Mouse (Mus musculus): Measurements from ENCODE around the gene Tcn2. TPM values are rescaled to one million over a fixed set of nuclear protein-coding genes. Genes with fewer than 3 reads are reported as not detected.

The Tcn2 gene
- polyA plus RNA-seq, 1 experiment from 2014 or later: 28.6 TPM

- no peak within 1 kb of the TSS for H3K27ac ChIP-seq (replicated peaks)
- WGBS (ENCODE audit: insufficient replicate concordance): 6% methylated on average over 46 of the region's 46 CpGs
- peak within 1 kb of the TSS; percentile 73 for H3K4me2 ChIP-seq
- H3K4me3 ChIP-seq (replicated peaks): peak within 1 kb of the TSS; percentile 50
- H3K27me3 ChIP-seq: no peaks in the 10 kb centered on the region; the same call in 1 of the 2 replicates
- ATAC-seq (ENCODE audit: insufficient read depth): peak; percentile 87
- 0 out of 2 replicates have a peak within 1 kb of the TSS, but pooled peaks have one; percentile 21 for H3K9ac ChIP-seq
- peaks cover 13% of the 10 kb centered on the region for H3K4me1 ChIP-seq (replicated peaks)
- H3K9me3 ChIP-seq (replicated peaks): no peaks in the 10 kb centered on the region
- H3K36me3 ChIP-seq (replicated peaks): no peaks in the 10 kb centered on the region
These were observed 37.3 kb downstream of the Tcn2 start, which contains the start of the genes 4921536K21Rik and Dusp18 for GRCm38 (mm10) chr11:3894406-3895281. TSS of gene 4921536K21Rik (minus strand) at chr11:3895098. TSS of gene Dusp18 (plus strand) at chr11:3895240.

- H3K4me1 ChIP-seq (replicated peaks): peaks cover 13% of the 10 kb centered on the region
- H3K27ac ChIP-seq (replicated peaks): no peak overlapping the region
- H3K9ac ChIP-seq: no peak overlapping the region
- ATAC-seq (ENCODE audit: insufficient read depth): no peak
- 56% methylated on average over 6 of the region's 6 CpGs for WGBS (ENCODE audit: insufficient replicate concordance)
- H3K36me3 ChIP-seq (replicated peaks): no peaks in the 10 kb centered on the region
- H3K4me3 ChIP-seq (replicated peaks): no peak overlapping the region
- no peaks in the 10 kb centered on the region for H3K9me3 ChIP-seq (replicated peaks)
- H3K27me3 ChIP-seq: no peaks in the 10 kb centered on the region; the same call in 1 of the 2 replicates
- H3K4me2 ChIP-seq: no peak overlapping the region
These were observed 38.0 kb downstream of the Tcn2 start for GRCm38 (mm10) chr11:3893970-3894369.

- WGBS (ENCODE audit: insufficient replicate concordance): 34% methylated on average over 5 of the region's 5 CpGs
- peaks cover 12% of the 10 kb centered on the region for H3K27me3 ChIP-seq
- H3K9me3 ChIP-seq (replicated peaks): no peaks in the 10 kb centered on the region
- peaks cover 16% of the 10 kb centered on the region for H3K4me1 ChIP-seq (replicated peaks)
- H3K4me3 ChIP-seq (replicated peaks): no peak overlapping the region
- H3K27ac ChIP-seq (replicated peaks): no peak overlapping the region
- peak; percentile 80 for ATAC-seq (ENCODE audit: insufficient read depth)
- no peaks in the 10 kb centered on the region for H3K36me3 ChIP-seq (replicated peaks)
- no peak overlapping the region for H3K9ac ChIP-seq
- H3K4me2 ChIP-seq: no peak overlapping the region; the same call in 1 of the 2 replicates
These were observed 44.6 kb downstream of the Tcn2 start for GRCm38 (mm10) chr11:3887331-3887730.

- no peak overlapping the region for H3K27ac ChIP-seq (replicated peaks)
- H3K9ac ChIP-seq: no peak overlapping the region
- peaks cover 24% of the 10 kb centered on the region for H3K27me3 ChIP-seq
- 63% methylated on average over 3 of the region's 3 CpGs for WGBS (ENCODE audit: insufficient replicate concordance)
- no peaks in the 10 kb centered on the region for H3K36me3 ChIP-seq (replicated peaks)
- H3K9me3 ChIP-seq (replicated peaks): no peaks in the 10 kb centered on the region
- H3K4me2 ChIP-seq: no peak overlapping the region
- ATAC-seq (ENCODE audit: insufficient read depth): no peak
- H3K4me1 ChIP-seq (replicated peaks): peaks cover 16% of the 10 kb centered on the region
- no peak overlapping the region for H3K4me3 ChIP-seq (replicated peaks)
These were observed 48.2 kb downstream of the Tcn2 start for GRCm38 (mm10) chr11:3883711-3884110.

GRCm38 (mm10) chr11:3879836-3880235 is 52.1 kb downstream of the Tcn2 start:
- 36% methylated on average over 2 of the region's 2 CpGs for WGBS (ENCODE audit: insufficient replicate concordance)
- Histone ChIP-seq H3K27me3 (peaks cover 21% of the 10 kb centered on the region), H3K4me1 (replicated peaks) (no peaks in the 10 kb centered on the region), H3K27ac (replicated peaks) (no peak overlapping the region), H3K9me3 (replicated peaks) (no peaks in the 10 kb centered on the region), H3K36me3 (replicated peaks) (no peaks in the 10 kb centered on the region), H3K9ac (no peak overlapping the region), H3K4me3 (replicated peaks) (no peak overlapping the region), H3K4me2 (no peak overlapping the region)
- no peak for ATAC-seq (ENCODE audit: insufficient read depth)

- Histone ChIP-seq H3K4me2 (no peak overlapping the region), H3K36me3 (replicated peaks) (no peaks in the 10 kb centered on the region), H3K4me3 (replicated peaks) (no peak overlapping the region), H3K27me3 (peaks cover 21% of the 10 kb centered on the region), H3K27ac (replicated peaks) (no peak overlapping the region), H3K9me3 (replicated peaks) (no peaks in the 10 kb centered on the region), H3K9ac (no peak overlapping the region), H3K4me1 (replicated peaks) (no peaks in the 10 kb centered on the region)
- no peak for ATAC-seq (ENCODE audit: insufficient read depth)
- 54% methylated on average over 7 of the region's 7 CpGs for WGBS (ENCODE audit: insufficient replicate concordance)
These were observed 53.3 kb downstream of the Tcn2 start for GRCm38 (mm10) chr11:3878660-3879059.

GRCm38 (mm10) chr11:3876419-3876818 is 55.5 kb downstream of the Tcn2 start:
- 50% methylated on average over 6 of the region's 6 CpGs for WGBS (ENCODE audit: insufficient replicate concordance)
- no peaks in the 10 kb centered on the region for H3K9me3 ChIP-seq (replicated peaks)
- H3K4me2 ChIP-seq: no peak overlapping the region
- no peaks in the 10 kb centered on the region for H3K4me1 ChIP-seq (replicated peaks)
- H3K36me3 ChIP-seq (replicated peaks): no peaks in the 10 kb centered on the region
- no peak overlapping the region for H3K9ac ChIP-seq
- no peak for ATAC-seq (ENCODE audit: insufficient read depth)
- H3K27ac ChIP-seq (replicated peaks): no peak overlapping the region
- H3K4me3 ChIP-seq (replicated peaks): no peak overlapping the region
- H3K27me3 ChIP-seq: peaks cover 7% of the 10 kb centered on the region

Other genes with a start within 250 kb of the Tcn2 start
- gene Osbp2, start 68.3 kb downstream of the Tcn2 start, polyA plus RNA-seq (2015; fragmentation: Nextera tagmentation; extraction: Ambion mirVana): 0.09 TPM in 2 replicates
- gene 4921536K21Rik, start 37.1 kb downstream of the Tcn2 start, polyA plus RNA-seq (2015; fragmentation: Nextera tagmentation; extraction: Ambion mirVana): not detected in 2 replicates
- 0.13 and 0.38 TPM in 2 replicates for gene Dusp18, start 36.9 kb downstream of the Tcn2 start, polyA plus RNA-seq (2015; fragmentation: Nextera tagmentation; extraction: Ambion mirVana)
- 0.43 and 0.44 TPM in 2 replicates for gene Slc35e4, start 17.5 kb downstream of the Tcn2 start, polyA plus RNA-seq (2015; fragmentation: Nextera tagmentation; extraction: Ambion mirVana)
- gene Pes1, start 31.8 kb upstream of the Tcn2 start, polyA plus RNA-seq (2015; fragmentation: Nextera tagmentation; extraction: Ambion mirVana): 36.5 and 37.2 TPM in 2 replicates
- 0.17 TPM in 1 of 2 replicates, not detected in the other for gene 4930556J24Rik, start 44.6 kb upstream of the Tcn2 start, polyA plus RNA-seq (2015; fragmentation: Nextera tagmentation; extraction: Ambion mirVana)
- 1.6 and 2.1 TPM in 2 replicates for gene Gal3st1, start 51.5 kb upstream of the Tcn2 start, polyA plus RNA-seq (2015; fragmentation: Nextera tagmentation; extraction: Ambion mirVana)
- gene Sec14l4, start 99.3 kb upstream of the Tcn2 start, polyA plus RNA-seq (2015; fragmentation: Nextera tagmentation; extraction: Ambion mirVana): 3.6 and 5.1 TPM in 2 replicates
- not detected in 2 replicates for gene Sec14l3, start 132.7 kb upstream of the Tcn2 start, polyA plus RNA-seq (2015; fragmentation: Nextera tagmentation; extraction: Ambion mirVana)
- 20.4 and 23.2 TPM in 2 replicates for gene Mtfp1, start 163.3 kb upstream of the Tcn2 start, polyA plus RNA-seq (2015; fragmentation: Nextera tagmentation; extraction: Ambion mirVana)
- gene Sec14l2, start 191.3 kb upstream of the Tcn2 start, polyA plus RNA-seq (2015; fragmentation: Nextera tagmentation; extraction: Ambion mirVana): 9.1 and 11.0 TPM in 2 replicates
- gene Rnf215, start 203.0 kb upstream of the Tcn2 start, polyA plus RNA-seq (2015; fragmentation: Nextera tagmentation; extraction: Ambion mirVana): 5.0 and 5.9 TPM in 2 replicates
- 0.47 and 0.76 TPM in 2 replicates for gene Ccdc157, start 228.1 kb upstream of the Tcn2 start, polyA plus RNA-seq (2015; fragmentation: Nextera tagmentation; extraction: Ambion mirVana)
- gene Sf3a1, start 228.2 kb upstream of the Tcn2 start, polyA plus RNA-seq (2015; fragmentation: Nextera tagmentation; extraction: Ambion mirVana): 19.3 and 19.4 TPM in 2 replicates